Mouse (Mus musculus): ENCODE measurements around the gene Spag4. TPM values are rescaled to one million over a fixed set of nuclear protein-coding genes. Genes with fewer than 3 reads are reported as not detected.
"Not testable (repeated sequence)": the region's sequence is repeated elsewhere in the genome, so short reads cannot be mapped to it uniquely, and the experiment has no call there.

Spag4 gene
- polyA plus RNA-seq, 1 experiment from 2014 or later, result 2.0 TPM

DNA sequence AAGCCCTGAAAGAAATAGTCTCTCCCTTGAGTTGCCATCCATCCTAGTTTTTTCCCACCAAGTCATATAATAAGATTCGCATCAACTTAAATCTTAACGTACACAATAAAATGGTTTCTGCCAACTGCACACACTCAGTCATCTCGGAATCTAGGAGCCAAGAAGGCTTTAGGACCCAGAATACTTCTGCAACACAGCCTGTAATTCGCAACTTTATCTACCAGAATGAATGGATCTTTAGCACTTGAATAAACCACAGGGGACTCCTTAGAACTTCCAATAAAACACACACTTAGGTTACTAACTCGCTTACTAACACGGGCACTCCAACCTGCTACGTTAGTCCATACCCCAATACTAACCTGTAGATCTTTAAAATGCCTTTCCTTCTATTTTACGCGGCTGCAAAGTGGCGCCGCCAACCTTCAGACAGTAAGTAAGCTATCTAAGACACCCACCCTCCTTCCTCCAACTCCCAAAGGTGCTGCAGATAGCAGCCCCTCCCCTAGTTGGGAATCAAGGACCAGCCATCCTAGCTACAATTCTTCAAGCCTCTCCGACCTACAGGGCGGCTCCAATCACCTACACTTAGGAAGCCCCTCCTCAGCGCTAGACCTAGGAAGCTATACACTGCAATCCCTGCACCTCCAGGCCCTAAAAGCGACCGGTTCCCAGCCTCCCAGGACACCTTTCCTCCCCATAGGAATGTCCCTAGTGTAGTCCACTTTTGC is 45.8 kb downstream of the Spag4 start:
- POLR2A ChIA-PET, result interaction anchor here (0.6 kb wide), 1 partner anchor 419 kb away, joined by 3 read pairs; no protein-coding TSS in a partner anchor
- in situ Hi-C loops (cut with MboI; ENCODE audit: low pct_unique_long_range_greater_than_20kb), result no loop called here
- ATAC-seq (no peak), DNase-seq (ENCODE audit: low read depth, low spot score) (no peak)
- no peaks in the 10 kb centered on the region for H3K27me3 ChIP-seq
- TF ChIP-seq CTCF (IDR thresholded peaks at IDR 0.05), result no peak
- CTCF ChIA-PET, result interaction anchor here (1.0 kb wide), 1 partner anchor 21 kb away, joined by 3 read pairs; no protein-coding TSS in a partner anchor

DNA sequence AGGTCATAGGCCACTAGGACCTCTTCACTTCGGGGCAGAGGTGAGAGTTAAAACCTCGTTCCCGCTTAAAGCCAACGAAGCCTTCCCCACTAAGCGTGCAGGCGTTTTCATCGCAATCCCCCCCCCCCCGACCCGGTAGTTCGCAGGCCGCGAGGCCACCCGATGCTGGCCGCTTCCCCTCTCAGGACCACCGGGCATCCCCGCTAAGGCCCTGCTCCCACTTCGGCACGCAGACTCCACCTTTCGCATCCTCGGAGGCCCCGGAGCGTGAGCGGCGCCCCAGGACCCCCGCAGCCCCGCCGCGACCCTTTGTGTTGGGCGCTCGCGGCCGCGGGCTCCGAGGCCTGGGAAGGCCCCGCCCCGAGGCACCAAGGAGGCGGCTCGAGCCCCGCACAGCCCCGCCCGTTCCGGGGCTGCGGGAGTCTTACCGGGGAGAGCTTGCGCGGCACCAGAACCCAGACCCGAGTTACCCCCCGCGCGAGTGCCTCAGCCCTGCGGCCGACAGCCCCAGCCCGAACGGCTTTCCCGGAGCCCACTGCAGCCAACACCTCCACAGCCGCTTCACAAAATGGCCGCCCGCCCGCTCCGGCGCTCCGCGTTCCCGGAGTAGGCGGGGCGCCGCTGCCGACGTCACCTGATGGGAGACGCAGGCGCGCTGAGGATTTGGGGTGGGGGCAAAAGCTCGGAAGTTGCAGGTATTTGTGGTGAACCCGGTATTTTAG is 46.5 kb downstream of the Spag4 start, which contains the start of the genes Cpne1 and Rbm12:
Cpne1 (minus strand) TSS at position 608 of the 722 bp plus-strand sequence.
Rbm12 (minus strand) TSS at position 621 of the 722 bp plus-strand sequence.
- ATAC-seq, result peak; percentile 69
- CTCF ChIA-PET, result interaction anchor here (1.0 kb wide), 2 partner anchors 11 to 20 kb away, joined by 3 read pairs; no protein-coding TSS in a partner anchor
- peak; percentile 50 for DNase-seq (ENCODE audit: low read depth, low spot score)
- no peak for TF ChIP-seq CTCF (IDR thresholded peaks at IDR 0.05)
- in situ Hi-C loops (cut with MboI; ENCODE audit: low pct_unique_long_range_greater_than_20kb), result no loop called here
- H3K27me3 ChIP-seq, result no peaks in the 10 kb centered on the region
- POLR2A ChIA-PET, result interaction anchor here (0.7 to 1.1 kb wide), 4 partner anchors 23 to 154 kb away, joined by 3 to 4 read pairs (median 4); no protein-coding TSS in a partner anchor

- DNase-seq (ENCODE audit: low read depth, low spot score); ATAC-seq; in situ Hi-C loops (cut with MboI; ENCODE audit: low pct_unique_long_range_greater_than_20kb); H3K27me3 ChIP-seq: not testable (repeated sequence)
- ChIA-PET POLR2A (interaction anchor here (0.7 to 1.1 kb wide), 5 partner anchors 22 to 1200 kb away, joined by 3 to 4 read pairs (median 4); no protein-coding TSS in a partner anchor), CTCF (interaction anchor here (1.0 kb wide), 2 partner anchors 10 to 19 kb away, joined by 3 read pairs; no protein-coding TSS in a partner anchor)
Observed at GRCm38 (mm10) chr2:156112080-156112423, 47.1 kb downstream of the Spag4 start.

GRCm38 (mm10) chr2:156119566-156119965 is 54.6 kb downstream of the Spag4 start:
- in situ Hi-C loops (cut with MboI; ENCODE audit: low pct_unique_long_range_greater_than_20kb), result no loop called here
- DNase-seq (ENCODE audit: low read depth, low spot score) (no peak), ATAC-seq (no peak)
- H3K27me3 ChIP-seq, result no peaks in the 10 kb centered on the region
- TF ChIP-seq CTCF (IDR thresholded peaks at IDR 0.05), result no peak
- ChIA-PET CTCF (interaction anchor here (1.1 kb wide), 1 partner anchor 11 kb away, joined by 3 read pairs; no protein-coding TSS in a partner anchor), POLR2A (no interaction called here)

Other genes with a start within 250 kb of the Spag4 start
- 49.6 TPM for gene BC029722, start 245.7 kb upstream of the Spag4 start, polyA plus RNA-seq (2021)
- gene Eif6, start 238.2 kb upstream of the Spag4 start, polyA plus RNA-seq (2021), result 170 TPM
- 0.10 TPM for gene Fam83c, start 230.3 kb upstream of the Spag4 start, polyA plus RNA-seq (2021)
- gene Uqcc1, start 134.9 kb upstream of the Spag4 start, polyA plus RNA-seq (2021), result 73.4 TPM
- not detected for gene Gm15557, start 124.4 kb upstream of the Spag4 start, polyA plus RNA-seq (2021)
- 0.03 TPM for gene Gdf5, start 119.8 kb upstream of the Spag4 start, polyA plus RNA-seq (2021)
- gene Cep250, start 108.7 kb upstream of the Spag4 start, polyA plus RNA-seq (2021), result 40.2 TPM
- 3.4 TPM for gene 6430550D23Rik, start 57.2 kb upstream of the Spag4 start, polyA plus RNA-seq (2021)
- gene Ergic3, start 57.1 kb upstream of the Spag4 start, polyA plus RNA-seq (2021), result 232 TPM
- gene Fer1l4, start 12.2 kb upstream of the Spag4 start, polyA plus RNA-seq (2021), result not detected
- 66.0 TPM for gene Cpne1, start 46.8 kb downstream of the Spag4 start, polyA plus RNA-seq (2021)
- 14.1 TPM for gene Rbm12, start 46.8 kb downstream of the Spag4 start, polyA plus RNA-seq (2021)
- 17.4 TPM for gene Gm28036, start 61.9 kb downstream of the Spag4 start, polyA plus RNA-seq (2021)
- 217 TPM for gene Romo1, start 78.9 kb downstream of the Spag4 start, polyA plus RNA-seq (2021)
- gene Nfs1, start 79.0 kb downstream of the Spag4 start, polyA plus RNA-seq (2021), result 55.7 TPM
- gene Rbm39, start 115.1 kb downstream of the Spag4 start, polyA plus RNA-seq (2021), result 288 TPM
- gene Phf20, start 131.3 kb downstream of the Spag4 start, polyA plus RNA-seq (2021), result 37.6 TPM
- 4.8 TPM for gene Cnbd2, start 247.1 kb downstream of the Spag4 start, polyA plus RNA-seq (2021)
- gene Scand1, start 247.5 kb downstream of the Spag4 start, polyA plus RNA-seq (2021), result 98.7 TPM